Mouse (Mus musculus): Measurements from ENCODE around the gene Casp1. TPM values are rescaled to one million over a fixed set of nuclear protein-coding genes. Genes with fewer than 3 reads are reported as not detected.
A peak's percentile ranks its signal among the peaks of the same experiment; 100 is the strongest.

The Casp1 gene
- polyA plus RNA-seq, 1 experiment from 2014 or later = 1.2 TPM

DNA sequence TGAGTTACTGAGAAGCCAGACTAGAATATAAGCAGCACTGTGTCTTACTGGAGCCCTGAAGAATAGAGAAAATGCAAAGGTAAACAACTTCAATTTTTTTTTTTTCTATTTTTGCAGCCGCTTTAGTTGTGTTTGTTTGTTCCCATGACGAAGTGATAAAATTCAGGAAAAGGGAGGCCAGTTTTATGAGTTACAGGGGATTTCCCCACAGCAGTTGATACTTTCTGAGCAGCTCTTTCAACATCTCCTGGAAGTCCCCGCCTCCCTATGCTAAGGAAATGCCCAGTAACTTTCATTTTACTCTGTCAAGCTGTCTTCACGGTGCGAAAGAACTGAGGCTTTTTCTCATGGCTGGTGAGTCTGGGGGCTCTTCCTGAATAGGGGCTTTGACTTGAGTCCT, 10.2 kb downstream of the Casp1 start, which contains the start of gene Casp4:
Gene Casp4 (plus strand): TSS at position 268 of the 400 bp plus-strand sequence.
- H3K27me3 ChIP-seq (ENCODE audit: control insufficient read depth, insufficient read depth, low read length) = no peaks in the 10 kb centered on the region
- peak within 1 kb of the TSS; percentile 43 for H3K4me2 ChIP-seq (ENCODE audit: low read depth, low read length)
- WGBS = 32% methylated on average over 5 of the region's 5 CpGs
- H3K4me1 ChIP-seq (ENCODE audit: control insufficient read depth, insufficient read depth, low read length) = no peaks in the 10 kb centered on the region
- no peak within 1 kb of the TSS for H3K9ac ChIP-seq (ENCODE audit: low read length)
- H3K9me3 ChIP-seq (replicated peaks; ENCODE audit: control insufficient read depth, low read length) = no peaks in the 10 kb centered on the region
- H3K36me3 ChIP-seq (ENCODE audit: control insufficient read depth, insufficient read depth) = no peaks in the 10 kb centered on the region
- ATAC-seq (replicated peaks; ENCODE audit: extremely low read depth, insufficient read depth, low FRiP score) = no peak
- H3K27ac ChIP-seq (ENCODE audit: low read length) = no peak within 1 kb of the TSS
- peak within 1 kb of the TSS; percentile 40 for H3K4me3 ChIP-seq (ENCODE audit: low read length)

DNA sequence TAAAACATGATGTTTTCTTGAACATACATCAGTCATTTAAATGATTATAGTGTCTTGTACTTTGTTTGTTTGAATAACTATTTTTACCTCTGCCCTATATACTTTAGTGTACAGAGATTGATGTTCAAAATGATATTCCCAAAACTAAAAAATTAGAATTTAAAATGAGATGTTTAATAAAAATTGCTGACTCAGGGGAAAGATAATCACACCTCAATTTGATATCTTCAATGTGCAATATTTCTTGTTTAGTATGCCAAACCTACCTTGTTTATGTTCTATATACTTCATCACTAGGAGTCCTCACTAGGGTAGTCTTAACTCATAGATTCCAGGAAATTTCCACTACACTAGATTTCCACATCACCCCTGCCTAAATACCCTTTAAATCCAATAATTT, 11.8 kb downstream of the Casp1 start:
- no peaks in the 10 kb centered on the region for H3K27me3 ChIP-seq (ENCODE audit: control insufficient read depth, insufficient read depth, low read length)
- H3K9me3 ChIP-seq (replicated peaks; ENCODE audit: control insufficient read depth, low read length) = no peaks in the 10 kb centered on the region
- no peaks in the 10 kb centered on the region for H3K36me3 ChIP-seq (ENCODE audit: control insufficient read depth, insufficient read depth)
- ATAC-seq (replicated peaks; ENCODE audit: extremely low read depth, insufficient read depth, low FRiP score) = no peak
- H3K4me2 ChIP-seq (ENCODE audit: low read depth, low read length) = no peak overlapping the region
- H3K9ac ChIP-seq (ENCODE audit: low read length) = no peak overlapping the region
- no peak overlapping the region for H3K4me3 ChIP-seq (ENCODE audit: low read length)
- no peaks in the 10 kb centered on the region for H3K4me1 ChIP-seq (ENCODE audit: control insufficient read depth, insufficient read depth, low read length)
- H3K27ac ChIP-seq (ENCODE audit: low read length) = no peak overlapping the region

DNA sequence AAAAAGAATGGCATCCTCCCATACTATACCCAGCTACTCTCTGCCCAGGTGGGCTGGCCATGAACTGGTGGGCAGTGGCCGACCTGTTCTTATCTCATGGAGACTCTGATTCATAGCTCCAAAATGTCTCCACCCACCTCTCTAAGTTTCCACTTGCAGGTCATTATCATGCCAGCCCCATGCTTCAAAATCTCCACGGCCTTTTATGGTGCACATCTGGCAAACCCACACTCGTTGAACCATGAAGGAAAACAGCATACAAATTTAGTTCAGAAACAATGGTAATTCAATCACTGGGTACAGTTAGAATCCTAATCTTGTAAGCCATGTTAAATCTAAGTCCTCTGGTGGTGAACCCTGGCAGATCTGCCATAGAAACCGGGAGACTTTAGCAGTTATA, 13.1 kb downstream of the Casp1 start:
- no peak overlapping the region for H3K27ac ChIP-seq (ENCODE audit: low read length)
- WGBS = 61% methylated on average over 4 of the region's 4 CpGs
- H3K4me3 ChIP-seq (ENCODE audit: low read length) = no peak overlapping the region
- no peak overlapping the region for H3K4me2 ChIP-seq (ENCODE audit: low read depth, low read length)
- H3K9me3 ChIP-seq (replicated peaks; ENCODE audit: control insufficient read depth, low read length) = no peaks in the 10 kb centered on the region
- H3K36me3 ChIP-seq (ENCODE audit: control insufficient read depth, insufficient read depth) = no peaks in the 10 kb centered on the region
- H3K27me3 ChIP-seq (ENCODE audit: control insufficient read depth, insufficient read depth, low read length) = no peaks in the 10 kb centered on the region
- ATAC-seq (replicated peaks; ENCODE audit: extremely low read depth, insufficient read depth, low FRiP score) = no peak
- no peaks in the 10 kb centered on the region for H3K4me1 ChIP-seq (ENCODE audit: control insufficient read depth, insufficient read depth, low read length)
- H3K9ac ChIP-seq (ENCODE audit: low read length) = no peak overlapping the region

DNA sequence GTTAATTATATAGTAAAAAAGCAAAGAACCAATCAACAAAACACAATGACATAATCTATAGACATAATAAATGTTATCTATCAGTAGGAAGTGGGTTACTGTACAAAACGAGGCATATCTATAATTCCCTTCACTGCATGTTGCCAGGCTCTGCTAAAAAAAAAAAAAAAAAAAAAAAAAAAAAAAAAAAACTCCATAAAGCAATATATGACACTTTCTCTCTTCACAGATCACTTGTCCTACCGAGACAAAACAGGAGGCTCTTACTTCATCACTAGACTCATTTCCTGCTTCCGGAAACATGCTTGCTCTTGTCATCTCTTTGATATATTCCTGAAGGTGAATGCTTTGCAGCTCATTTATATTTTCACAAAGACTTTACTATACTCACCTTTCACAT, 29.9 kb downstream of the Casp1 start:
- Histone ChIP-seq H3K36me3 (ENCODE audit: control insufficient read depth, insufficient read depth) (no peaks in the 10 kb centered on the region), H3K27ac (ENCODE audit: low read length) (no peak overlapping the region), H3K27me3 (ENCODE audit: control insufficient read depth, insufficient read depth, low read length) (no peaks in the 10 kb centered on the region), H3K4me2 (ENCODE audit: low read depth, low read length) (no peak overlapping the region), H3K4me1 (ENCODE audit: control insufficient read depth, insufficient read depth, low read length) (no peaks in the 10 kb centered on the region), H3K9ac (ENCODE audit: low read length) (no peak overlapping the region), H3K9me3 (replicated peaks; ENCODE audit: control insufficient read depth, low read length) (no peaks in the 10 kb centered on the region), H3K4me3 (ENCODE audit: low read length) (no peak overlapping the region)
- no peak for ATAC-seq (replicated peaks; ENCODE audit: extremely low read depth, insufficient read depth, low FRiP score)
- 53% methylated on average over 3 of the region's 3 CpGs for WGBS

DNA sequence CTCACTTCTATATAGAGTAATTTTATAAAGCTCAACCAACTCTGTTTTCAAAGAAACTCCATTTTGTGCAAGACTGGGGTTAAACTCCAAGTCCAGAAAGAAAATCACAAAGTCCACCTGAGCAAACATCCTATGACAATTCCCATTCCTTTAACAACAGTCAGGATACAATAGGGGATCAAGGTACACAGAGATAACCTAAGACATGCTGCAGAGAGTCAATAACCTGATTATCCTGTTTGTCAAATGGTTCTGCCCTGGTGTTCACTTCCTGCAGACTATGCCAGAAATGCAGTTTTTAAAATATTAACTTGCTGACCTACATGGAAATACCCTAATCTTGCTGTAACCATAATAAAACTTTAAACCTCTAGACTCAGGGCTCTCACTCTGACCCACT, 34.1 kb downstream of the Casp1 start:
- no peak for ATAC-seq (replicated peaks; ENCODE audit: extremely low read depth, insufficient read depth, low FRiP score)

DNA sequence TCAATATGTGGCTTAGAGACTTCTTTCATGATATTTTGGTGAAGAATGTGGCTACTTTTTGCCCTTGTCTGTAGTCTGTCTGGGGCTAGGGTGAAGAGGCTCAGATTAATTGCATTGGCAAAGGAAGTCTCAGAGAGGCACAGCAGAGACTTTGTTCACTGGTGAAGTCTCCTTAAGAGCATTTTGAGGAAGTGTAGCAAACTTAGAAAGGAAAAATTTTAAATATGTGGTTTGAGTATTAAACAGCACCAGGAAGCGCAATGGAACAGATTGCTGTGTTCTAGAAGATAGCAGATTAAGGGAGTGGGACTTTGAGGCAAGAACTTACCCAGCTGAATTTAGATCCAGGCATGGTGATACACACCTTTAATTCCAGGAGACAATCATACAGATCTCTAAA, 35.1 kb downstream of the Casp1 start:
- H3K4me3 ChIP-seq (ENCODE audit: low read length) = no peak overlapping the region
- H3K27ac ChIP-seq (ENCODE audit: low read length) = no peak overlapping the region
- no peaks in the 10 kb centered on the region for H3K36me3 ChIP-seq (ENCODE audit: control insufficient read depth, insufficient read depth)
- no peaks in the 10 kb centered on the region for H3K9me3 ChIP-seq (replicated peaks; ENCODE audit: control insufficient read depth, low read length)
- H3K4me1 ChIP-seq (ENCODE audit: control insufficient read depth, insufficient read depth, low read length) = no peaks in the 10 kb centered on the region
- H3K9ac ChIP-seq (ENCODE audit: low read length) = no peak overlapping the region
- no peaks in the 10 kb centered on the region for H3K27me3 ChIP-seq (ENCODE audit: control insufficient read depth, insufficient read depth, low read length)
- H3K4me2 ChIP-seq (ENCODE audit: low read depth, low read length) = no peak overlapping the region
- no peak for ATAC-seq (replicated peaks; ENCODE audit: extremely low read depth, insufficient read depth, low FRiP score)
- 77% methylated on average over 1 of the region's 1 CpGs for WGBS

More for the DNA sequence above, 34.1 kb downstream of the Casp1 start:
- Histone ChIP-seq H3K9me3 (replicated peaks; ENCODE audit: control insufficient read depth, low read length) (no peaks in the 10 kb centered on the region), H3K4me3 (ENCODE audit: low read length) (no peak overlapping the region), H3K27ac (ENCODE audit: low read length) (no peak overlapping the region), H3K27me3 (ENCODE audit: control insufficient read depth, insufficient read depth, low read length) (no peaks in the 10 kb centered on the region), H3K36me3 (ENCODE audit: control insufficient read depth, insufficient read depth) (no peaks in the 10 kb centered on the region), H3K9ac (ENCODE audit: low read length) (no peak overlapping the region), H3K4me1 (ENCODE audit: control insufficient read depth, insufficient read depth, low read length) (no peaks in the 10 kb centered on the region), H3K4me2 (ENCODE audit: low read depth, low read length) (no peak overlapping the region)

DNA sequence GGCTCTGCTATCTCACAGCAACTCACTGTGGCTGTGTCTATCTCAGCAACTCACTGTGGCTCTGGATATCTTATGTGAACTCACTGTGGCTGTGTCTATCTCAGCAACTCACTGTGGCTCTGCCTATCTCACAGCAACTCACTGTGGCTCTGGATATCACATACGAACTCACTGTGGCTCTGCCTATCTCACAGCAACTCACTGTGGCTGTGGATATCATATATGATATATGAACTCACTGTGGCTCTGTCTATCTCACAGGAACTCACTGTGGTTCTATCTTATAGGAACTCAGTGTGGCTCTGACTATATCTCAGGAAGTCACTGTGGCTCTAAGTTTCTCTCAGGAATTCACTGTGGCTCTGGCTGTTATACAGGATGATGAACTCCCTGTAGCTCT, 44.8 kb downstream of the Casp1 start:
- no peaks in the 10 kb centered on the region for H3K4me1 ChIP-seq (ENCODE audit: control insufficient read depth, insufficient read depth, low read length)
- WGBS = 47% methylated on average over 1 of the region's 1 CpGs
- no peak for ATAC-seq (replicated peaks; ENCODE audit: extremely low read depth, insufficient read depth, low FRiP score)

DNA sequence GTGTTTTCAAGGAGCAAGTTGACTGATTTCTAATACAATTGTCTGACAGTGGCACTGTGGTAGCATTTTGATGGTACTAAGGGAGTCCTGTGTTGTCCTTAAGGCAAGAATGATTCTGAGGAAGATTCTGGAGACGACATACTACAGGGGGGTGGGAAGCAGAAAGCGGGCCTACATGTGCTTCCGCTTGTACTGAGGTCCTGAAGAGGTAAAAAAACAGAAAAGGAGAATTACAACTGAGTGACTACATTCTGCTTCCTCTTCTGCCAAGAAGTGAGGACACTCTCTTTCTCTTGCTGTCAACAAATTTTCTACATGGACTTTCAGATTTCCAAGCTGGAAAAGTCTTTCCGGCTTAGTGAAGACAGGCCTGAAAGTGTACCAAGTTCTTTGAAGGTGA, 45.8 kb downstream of the Casp1 start:
- no peak overlapping the region for H3K9ac ChIP-seq (ENCODE audit: low read length)
- no peak for ATAC-seq (replicated peaks; ENCODE audit: extremely low read depth, insufficient read depth, low FRiP score)
- H3K27me3 ChIP-seq (ENCODE audit: control insufficient read depth, insufficient read depth, low read length) = no peaks in the 10 kb centered on the region
- H3K36me3 ChIP-seq (ENCODE audit: control insufficient read depth, insufficient read depth) = no peaks in the 10 kb centered on the region
- no peak overlapping the region for H3K4me3 ChIP-seq (ENCODE audit: low read length)
- WGBS = 75% methylated on average over 4 of the region's 4 CpGs
- no peak overlapping the region for H3K4me2 ChIP-seq (ENCODE audit: low read depth, low read length)
- H3K9me3 ChIP-seq (replicated peaks; ENCODE audit: control insufficient read depth, low read length) = no peaks in the 10 kb centered on the region
- H3K4me1 ChIP-seq (ENCODE audit: control insufficient read depth, insufficient read depth, low read length) = no peaks in the 10 kb centered on the region
- H3K27ac ChIP-seq (ENCODE audit: low read length) = no peak overlapping the region

More for the DNA sequence above, 44.8 kb downstream of the Casp1 start:
- no peak overlapping the region for H3K4me2 ChIP-seq (ENCODE audit: low read depth, low read length)
- no peak overlapping the region for H3K9ac ChIP-seq (ENCODE audit: low read length)
- H3K27me3 ChIP-seq (ENCODE audit: control insufficient read depth, insufficient read depth, low read length) = no peaks in the 10 kb centered on the region
- no peak overlapping the region for H3K27ac ChIP-seq (ENCODE audit: low read length)
- no peaks in the 10 kb centered on the region for H3K36me3 ChIP-seq (ENCODE audit: control insufficient read depth, insufficient read depth)
- no peaks in the 10 kb centered on the region for H3K9me3 ChIP-seq (replicated peaks; ENCODE audit: control insufficient read depth, low read length)
- no peak overlapping the region for H3K4me3 ChIP-seq (ENCODE audit: low read length)

DNA sequence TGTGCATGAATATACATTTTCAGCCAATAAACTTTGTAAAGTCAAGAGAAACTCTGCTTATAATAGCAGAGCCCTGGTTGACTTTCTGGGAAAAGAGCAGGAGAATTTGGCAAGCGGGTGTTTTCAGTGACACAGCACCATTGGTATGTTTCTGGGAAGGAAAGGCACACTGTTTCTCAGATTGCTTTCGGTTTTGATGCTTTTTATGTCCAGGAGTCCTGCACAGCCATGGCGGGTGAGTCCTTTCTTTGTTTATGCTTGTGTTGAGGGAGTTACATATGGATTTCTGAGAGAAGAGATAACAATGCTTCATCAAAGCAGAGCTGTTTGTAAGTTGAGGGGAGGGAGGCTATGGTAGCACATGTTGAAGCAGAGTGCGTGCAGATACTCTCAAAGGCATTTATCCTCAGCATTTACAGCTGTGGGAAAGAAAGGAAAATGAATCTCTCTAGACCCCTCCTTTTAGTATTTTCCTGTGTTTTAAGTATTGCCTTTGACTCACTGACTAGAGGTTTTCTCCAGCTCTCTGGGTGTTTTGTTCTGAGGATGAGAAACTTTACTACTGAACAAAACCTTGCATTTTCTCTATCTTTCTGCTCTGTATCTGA, 47.1 kb downstream of the Casp1 start, which contains the start of gene Casp12:
Gene Casp12 (plus strand): TSS at position 140 of the 608 bp plus-strand sequence.
- Histone ChIP-seq H3K36me3 (ENCODE audit: control insufficient read depth, insufficient read depth) (no peaks in the 10 kb centered on the region), H3K27me3 (ENCODE audit: control insufficient read depth, insufficient read depth, low read length) (no peaks in the 10 kb centered on the region), H3K9ac (ENCODE audit: low read length) (no peak within 1 kb of the TSS), H3K9me3 (replicated peaks; ENCODE audit: control insufficient read depth, low read length) (no peaks in the 10 kb centered on the region), H3K4me2 (ENCODE audit: low read depth, low read length) (peak within 1 kb of the TSS; percentile 37), H3K27ac (ENCODE audit: low read length) (peak within 1 kb of the TSS; percentile 63), H3K4me1 (ENCODE audit: control insufficient read depth, insufficient read depth, low read length) (no peaks in the 10 kb centered on the region), H3K4me3 (ENCODE audit: low read length) (peak within 1 kb of the TSS; percentile 33)
- WGBS = 48% methylated on average over 4 of the region's 4 CpGs
- no peak; the same call in 1 of the 2 replicates for ATAC-seq (replicated peaks; ENCODE audit: extremely low read depth, insufficient read depth, low FRiP score)

All from heart, embryonic 16.5 days (tissue).